Mouse (Mus musculus) forebrain, embryonic 10.5 days (tissue): ENCODE measurements at regions not wholly inside any gene's neighbourhood (a gene's known extent, or its start where the extent isn't known, plus 50 kb on each side); places are given as distances from the start of the nearest gene placed in this dataset.
A peak's percentile ranks its signal among the peaks of the same experiment; 100 is the strongest.

Experiments used
- DNase-seq: peaks from one replicate; pipeline ENCODE4 v3.0.0-alpha.2; 2017; ENCODE audit warnings: low spot score; ENCODE audit errors: extremely low spot score
- H3K27ac ChIP-seq: fragments of 300-500 bp; sonication (generic); 2 replicates; pipeline ENCODE4 v1.5.1; 2016; ENCODE audit warnings: mild to moderate bottlenecking
- H3K27me3 ChIP-seq: fragments of 300-500 bp; sonication (generic); 2 replicates; pipeline ENCODE4 v1.6.1; 2016; ENCODE audit warnings: mild to moderate bottlenecking; ENCODE audit not compliant: poor library complexity, severe bottlenecking
- H3K36me3 ChIP-seq: fragments of 300-500 bp; sonication (generic); replicated peaks from 2 replicates; pipeline ENCODE4 v1.6.1; 2016; ENCODE audit warnings: mild to moderate bottlenecking, moderate library complexity
- H3K4me1 ChIP-seq: fragments of 300-500 bp; sonication (generic); 2 replicates; pipeline ENCODE4 v1.6.1; 2016
- H3K4me3 ChIP-seq: fragments of 300-500 bp; sonication (generic); 2 replicates; pipeline ENCODE4 v1.5.1; 2016; ENCODE audit warnings: mild to moderate bottlenecking, moderate library complexity
- H3K9me3 ChIP-seq: fragments of 300-500 bp; sonication (generic); 2 replicates; pipeline ENCODE4 v1.6.1; 2016; ENCODE audit warnings: mild to moderate bottlenecking, moderate library complexity
- WGBS: fragments of 180-500 bp; shearing (Covaris S2); methylation state at CpG from one replicate; pipeline ENCODE4 v1.1.7; 2016; 5-methylcytosine and 5-hydroxymethylcytosine counted together

- H3K9me3 ChIP-seq, result no peaks in the 10 kb centered on the region; the same call in 1 of the 2 replicates
- H3K4me3 ChIP-seq, result no peak overlapping the region
- DNase-seq, result no peak
- H3K4me1 ChIP-seq, result peaks cover 13% of the 10 kb centered on the region
- H3K27me3 ChIP-seq, result peaks cover 8% of the 10 kb centered on the region
- no peak overlapping the region for H3K27ac ChIP-seq
- H3K36me3 ChIP-seq, result no peaks in the 10 kb centered on the region
These were observed 53.4 kb upstream of the Enpp6 start for GRCm38 (mm10) chr8:46933256-46933655.

GRCm38 (mm10) chr8:46934254-46934653 is 52.4 kb upstream of the Enpp6 start:
- DNase-seq, result no peak
- Histone ChIP-seq H3K36me3 (no peaks in the 10 kb centered on the region), H3K9me3 (no peaks in the 10 kb centered on the region; the same call in 1 of the 2 replicates), H3K4me3 (no peak overlapping the region), H3K4me1 (peaks cover 13% of the 10 kb centered on the region), H3K27me3 (peaks cover 8% of the 10 kb centered on the region), H3K27ac (no peak overlapping the region)
- 90% methylated on average over 9 of the region's 9 CpGs for WGBS

- H3K27ac ChIP-seq, result no peak overlapping the region
- peak; percentile 63 for DNase-seq
- H3K4me1 ChIP-seq, result peaks cover 13% of the 10 kb centered on the region
- WGBS, result 23% methylated on average over 9 of the region's 9 CpGs
- H3K27me3 ChIP-seq, result peaks cover 8% of the 10 kb centered on the region
- no peaks in the 10 kb centered on the region for H3K36me3 ChIP-seq
- H3K4me3 ChIP-seq, result no peak overlapping the region
- no peaks in the 10 kb centered on the region; the same call in 1 of the 2 replicates for H3K9me3 ChIP-seq
These were observed 51.8 kb upstream of the Enpp6 start for GRCm38 (mm10) chr8:46934898-46935297.

- no peak for DNase-seq
- no peak overlapping the region for H3K4me3 ChIP-seq
- H3K27ac ChIP-seq, result peak overlapping the region; percentile 58; the same call in 1 of the 2 replicates
These were observed 50.6 kb upstream of the Enpp6 start for GRCm38 (mm10) chr8:46936039-46936438.

More at GRCm38 (mm10) chr8:46936039-46936438, 50.6 kb upstream of the Enpp6 start:
- peaks cover 13% of the 10 kb centered on the region for H3K4me1 ChIP-seq
- WGBS, result 26% methylated on average over 8 of the region's 8 CpGs
- H3K27me3 ChIP-seq, result peaks cover 8% of the 10 kb centered on the region
- no peaks in the 10 kb centered on the region for H3K36me3 ChIP-seq
- peaks cover 8% of the 10 kb centered on the region for H3K9me3 ChIP-seq
